Mouse (Mus musculus) macrophage (primary cell): ENCODE data around the gene Anapc1. TPM values are rescaled to one million over a fixed set of nuclear protein-coding genes. Genes with fewer than 3 reads are reported as not detected.

Source experiments
- H3K27ac ChIP-seq: fragments of 350-480 bp; formaldehyde crosslinking; 2 replicates; pipeline ENCODE4 v1.9.0; 2021
- H3K36me3 ChIP-seq: fragments of 350-480 bp; formaldehyde crosslinking; 2 replicates; pipeline ENCODE4 v1.9.0; 2021; ENCODE audit errors: inconsistent target
- H3K4me3 ChIP-seq: fragments of 350-480 bp; formaldehyde crosslinking; 2 replicates; pipeline ENCODE4 v1.9.0; 2021; ENCODE audit errors: inconsistent target
- H3K79me2 ChIP-seq: fragments of 350-480 bp; formaldehyde crosslinking; 2 replicates; pipeline ENCODE4 v1.9.0; 2021; ENCODE audit errors: inconsistent target
- WGBS: methylation state at CpG from one replicate; pipeline ENCODE4 v1.1.7; 2026; ENCODE audit warnings: inconsistent platforms; ENCODE audit not compliant: missing documents; 5-methylcytosine and 5-hydroxymethylcytosine counted together
- polyA plus RNA-seq: library from polyadenylated mRNA; stranded (reverse); fragments of 250-400 nt; gene quantifications from 3 replicates; pipeline ENCODE4 v1.2.4, GENCODE M21; 2018; ENCODE audit warnings: inconsistent platforms
- total RNA-seq, 78 experiments: library from RNA; depleted of rRNA; stranded (reverse); fragments of 250-400 nt; gene quantifications; 1 replicate in 9 of 78; 2 replicates in 24 of 78; 3 replicates in 43 of 78; 4 replicates in 2 of 78; pipeline ENCODE4 v1.2.4; 2018; ENCODE audit warnings: inconsistent platforms in 56 of 78

Anapc1 gene
- 100 to 1,000 TPM; 127 to 407 (median 303) TPM for total RNA-seq (2018; cell fraction: chromatin; rRNA removed)
- 10 to 100 TPM; 26.2 to 60.7 (median 37.9) TPM for total RNA-seq (2018; cell fraction: cytosol; rRNA removed)
- 100 to 1,000 TPM in 21 of 26 experiments, 10 to 100 TPM in 5; 52.2 to 281 (median 124) TPM for total RNA-seq (2018; cell fraction: nucleus; rRNA removed)
- polyA plus RNA-seq, result 34.0 to 41.8 TPM (median 34.7 TPM) in 3 replicates

- Histone ChIP-seq H3K27ac (peak within 1 kb of the TSS; percentile 47), H3K79me2 (peaks cover 39% of the 10 kb centered on the region), H3K36me3 (peaks cover 14% of the 10 kb centered on the region; the same call in 1 of the 2 replicates), H3K4me3 (peak within 1 kb of the TSS; percentile 71)
- 1% methylated on average over 53 of the region's 58 CpGs for WGBS
These were observed at the start of gene Anapc1 for GRCm38 (mm10) chr2:128686921-128687557. Anapc1 (minus strand) TSS chr2:128687391.

- Histone ChIP-seq H3K27ac (no peak overlapping the region), H3K79me2 (peaks cover 84% of the 10 kb centered on the region; the same call in 1 of the 2 replicates), H3K4me3 (no peak overlapping the region), H3K36me3 (peaks cover 89% of the 10 kb centered on the region)
- 55% methylated on average over 3 of the region's 3 CpGs for whole genome bisulfite sequencing
These were observed 47.9 kb upstream of the Anapc1 start for GRCm38 (mm10) chr2:128735089-128735488.

GRCm38 (mm10) chr2:128731951-128732350 is 44.8 kb upstream of the Anapc1 start:
- WGBS, result no CpG with 5 or more reads among the region's 1 CpGs
- H3K79me2 ChIP-seq, result peaks cover 94% of the 10 kb centered on the region; the same call in 1 of the 2 replicates
- H3K36me3 ChIP-seq, result peaks cover 86% of the 10 kb centered on the region
- no peak overlapping the region for H3K27ac ChIP-seq
- H3K4me3 ChIP-seq, result no peak overlapping the region

GRCm38 (mm10) chr2:128731514-128731913 is 44.3 kb upstream of the Anapc1 start:
- peaks cover 82% of the 10 kb centered on the region for H3K36me3 ChIP-seq
- WGBS, result 97% methylated on average over 10 of the region's 10 CpGs
- H3K79me2 ChIP-seq, result peaks cover 94% of the 10 kb centered on the region; the same call in 1 of the 2 replicates
- no peak overlapping the region for H3K4me3 ChIP-seq
- no peak overlapping the region for H3K27ac ChIP-seq

- 92% methylated on average over 7 of the region's 7 CpGs for WGBS
- H3K36me3 ChIP-seq, result peaks cover 69% of the 10 kb centered on the region
- peaks cover 95% of the 10 kb centered on the region; the same call in 1 of the 2 replicates for H3K79me2 ChIP-seq
- no peak overlapping the region for H3K4me3 ChIP-seq
- no peak overlapping the region for H3K27ac ChIP-seq
These were observed 42.0 kb upstream of the Anapc1 start for GRCm38 (mm10) chr2:128729141-128729540.

GRCm38 (mm10) chr2:128728066-128728465 is 40.9 kb upstream of the Anapc1 start:
- Histone ChIP-seq H3K27ac (no peak overlapping the region), H3K36me3 (peaks cover 71% of the 10 kb centered on the region), H3K4me3 (no peak overlapping the region), H3K79me2 (peaks cover 97% of the 10 kb centered on the region; the same call in 1 of the 2 replicates)
- WGBS, result 98% methylated on average over 4 of the region's 4 CpGs

- H3K27ac ChIP-seq, result no peak overlapping the region
- no peak overlapping the region for H3K4me3 ChIP-seq
- peaks cover 97% of the 10 kb centered on the region; the same call in 1 of the 2 replicates for H3K79me2 ChIP-seq
- 89% methylated on average over 2 of the region's 3 CpGs for WGBS
- peaks cover 68% of the 10 kb centered on the region for H3K36me3 ChIP-seq
These were observed 40.4 kb upstream of the Anapc1 start for GRCm38 (mm10) chr2:128727552-128727951.

- peaks cover 58% of the 10 kb centered on the region for H3K36me3 ChIP-seq
- peaks cover 97% of the 10 kb centered on the region; the same call in 1 of the 2 replicates for H3K79me2 ChIP-seq
- H3K4me3 ChIP-seq, result no peak overlapping the region
- no peak overlapping the region for H3K27ac ChIP-seq
- WGBS, result 98% methylated on average over 6 of the region's 7 CpGs
These were observed 39.4 kb upstream of the Anapc1 start for GRCm38 (mm10) chr2:128726626-128727025.

GRCm38 (mm10) chr2:128726067-128726466 is 38.9 kb upstream of the Anapc1 start:
- H3K4me3 ChIP-seq, result no peak overlapping the region
- H3K36me3 ChIP-seq, result peaks cover 56% of the 10 kb centered on the region
- H3K27ac ChIP-seq, result no peak overlapping the region
- 83% methylated on average over 5 of the region's 5 CpGs for WGBS
- peaks cover 97% of the 10 kb centered on the region; the same call in 1 of the 2 replicates for H3K79me2 ChIP-seq

- Histone ChIP-seq H3K27ac (no peak overlapping the region), H3K4me3 (no peak overlapping the region), H3K79me2 (peaks cover 85% of the 10 kb centered on the region; the same call in 1 of the 2 replicates), H3K36me3 (peaks cover 23% of the 10 kb centered on the region; the same call in 1 of the 2 replicates)
- WGBS, result 98% methylated on average over 4 of the region's 5 CpGs
These were observed 35.0 kb upstream of the Anapc1 start for GRCm38 (mm10) chr2:128722106-128722710.

- Histone ChIP-seq H3K4me3 (no peak overlapping the region), H3K27ac (peak overlapping the region; percentile 93), H3K36me3 (peaks cover 15% of the 10 kb centered on the region; the same call in 1 of the 2 replicates), H3K79me2 (peaks cover 85% of the 10 kb centered on the region; the same call in 1 of the 2 replicates)
- 54% methylated on average over 2 of the region's 2 CpGs for WGBS
These were observed 32.2 kb upstream of the Anapc1 start for GRCm38 (mm10) chr2:128719380-128719779.

GRCm38 (mm10) chr2:128715979-128716378 is 28.8 kb upstream of the Anapc1 start:
- H3K79me2 ChIP-seq, result peaks cover 85% of the 10 kb centered on the region
- 100% methylated on average over 1 of the region's 1 CpGs for WGBS
- H3K4me3 ChIP-seq, result no peak overlapping the region
- H3K27ac ChIP-seq, result no peak overlapping the region
- H3K36me3 ChIP-seq, result peaks cover 6% of the 10 kb centered on the region; the same call in 1 of the 2 replicates

- Histone ChIP-seq H3K79me2 (peaks cover 84% of the 10 kb centered on the region), H3K27ac (no peak overlapping the region), H3K4me3 (no peak overlapping the region), H3K36me3 (peaks cover 5% of the 10 kb centered on the region; the same call in 1 of the 2 replicates)
- WGBS, result 89% methylated on average over 7 of the region's 7 CpGs
These were observed 27.6 kb upstream of the Anapc1 start for GRCm38 (mm10) chr2:128714724-128715241.

GRCm38 (mm10) chr2:128713548-128714003 is 26.4 kb upstream of the Anapc1 start:
- H3K27ac ChIP-seq, result no peak overlapping the region
- H3K36me3 ChIP-seq, result peaks cover 5% of the 10 kb centered on the region; the same call in 1 of the 2 replicates
- H3K4me3 ChIP-seq, result no peak overlapping the region
- H3K79me2 ChIP-seq, result peaks cover 86% of the 10 kb centered on the region
- 89% methylated on average over 5 of the region's 5 CpGs for whole genome bisulfite sequencing
